Mouse (Mus musculus) intestine, embryonic 16.5 days (tissue): ENCODE results near the gene Atf7. TPM values are rescaled to one million over a fixed set of nuclear protein-coding genes. Genes with fewer than 3 reads are reported as not detected.
"Not testable (repeated sequence)": the region's sequence is repeated elsewhere in the genome, so short reads cannot be mapped to it uniquely, and the experiment has no call there.

ENCODE experiments used
- ATAC-seq: fragments of 200-750 bp; cut with Nextera tagmentation; 2 replicates; pipeline ENCODE4 v1.8.0; 2017; ENCODE audit warnings: moderate TSS enrichment, moderate library complexity
- H3K27ac ChIP-seq: fragments of 300-500 bp; sonication (generic); 2 replicates; pipeline ENCODE4 v1.5.1; 2014; ENCODE audit warnings: mild to moderate bottlenecking, low read length
- H3K27me3 ChIP-seq: fragments of 300-500 bp; sonication (generic); replicated peaks from 2 replicates; pipeline ENCODE4 v1.6.1; 2014; ENCODE audit warnings: low read length, control low read depth, mixed read lengths; ENCODE audit not compliant: control insufficient read depth, insufficient read depth
- H3K36me3 ChIP-seq: fragments of 300-500 bp; sonication (generic); 2 replicates; pipeline ENCODE4 v1.6.1; 2014; ENCODE audit warnings: low read length, control low read depth; ENCODE audit not compliant: control insufficient read depth, insufficient read depth
- H3K4me1 ChIP-seq: fragments of 300-500 bp; sonication (generic); 2 replicates; pipeline ENCODE4 v1.6.1; 2014; ENCODE audit warnings: low read length, control low read depth, mixed read lengths; ENCODE audit not compliant: control insufficient read depth, insufficient read depth
- H3K4me2 ChIP-seq: fragments of 300-500 bp; sonication (generic); 2 replicates; pipeline ENCODE4 v1.6.1; 2014; ENCODE audit warnings: low read depth, low read length, control low read depth
- H3K4me3 ChIP-seq: fragments of 300-500 bp; sonication (generic); 2 replicates; pipeline ENCODE4 v1.5.1; 2014; ENCODE audit warnings: mild to moderate bottlenecking, low read length
- H3K9ac ChIP-seq: fragments of 300-500 bp; sonication (generic); 2 replicates; pipeline ENCODE4 v1.6.1; 2014; ENCODE audit warnings: low read depth, low read length
- H3K9me3 ChIP-seq: fragments of 300-500 bp; sonication (generic); 2 replicates; pipeline ENCODE4 v1.6.1; 2016; ENCODE audit warnings: low read length, control low read depth; ENCODE audit not compliant: control insufficient read depth
- WGBS: fragments of 180-500 bp; shearing (Covaris S2); extraction: QIAGEN DNeasy Blood & Tissue Kit; methylation state at CpG from one replicate; pipeline ENCODE4 v1.1.7; 2014; 5-methylcytosine and 5-hydroxymethylcytosine counted together
- polyA plus RNA-seq: library from polyadenylated mRNA; unstranded; fragments of >200 nt; fragmentation: Nextera tagmentation; extraction: Ambion mirVana; gene quantifications from 2 replicates; pipeline ENCODE4 v1.2.1, GENCODE M21; 2015

Gene Atf7
- polyA plus RNA-seq, 1 experiment from 2014 or later, result 21.9 TPM

DNA sequence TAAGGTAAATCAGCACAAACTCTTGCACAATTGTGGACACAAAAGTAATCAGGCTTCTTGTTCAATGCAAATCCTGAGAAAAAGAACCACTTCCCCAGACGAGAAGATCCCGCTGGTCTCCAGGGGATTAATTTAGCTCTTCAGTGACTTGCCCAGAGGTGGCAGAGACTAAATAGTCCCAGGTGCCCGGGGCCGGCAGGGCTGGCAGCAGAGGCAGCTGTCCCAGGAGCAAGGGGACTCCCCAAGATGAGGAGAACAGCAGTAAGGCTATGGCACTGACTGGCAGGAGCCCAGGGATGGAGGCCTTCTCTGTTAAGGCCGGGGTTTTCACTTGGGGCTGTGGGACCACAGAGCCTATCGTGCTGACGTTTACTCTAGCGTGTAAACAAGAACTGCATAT, 38.6 kb upstream of the Atf7 start:
- Histone ChIP-seq H3K4me1 (no peaks in the 10 kb centered on the region), H3K9me3 (no peaks in the 10 kb centered on the region), H3K36me3 (peaks cover 17% of the 10 kb centered on the region), H3K4me2 (no peak overlapping the region), H3K27me3 (no peaks in the 10 kb centered on the region), H3K4me3 (no peak overlapping the region), H3K27ac (no peak overlapping the region), H3K9ac (no peak overlapping the region)
- ATAC-seq, result no peak
- WGBS, result 88% methylated on average over 8 of the region's 8 CpGs

DNA sequence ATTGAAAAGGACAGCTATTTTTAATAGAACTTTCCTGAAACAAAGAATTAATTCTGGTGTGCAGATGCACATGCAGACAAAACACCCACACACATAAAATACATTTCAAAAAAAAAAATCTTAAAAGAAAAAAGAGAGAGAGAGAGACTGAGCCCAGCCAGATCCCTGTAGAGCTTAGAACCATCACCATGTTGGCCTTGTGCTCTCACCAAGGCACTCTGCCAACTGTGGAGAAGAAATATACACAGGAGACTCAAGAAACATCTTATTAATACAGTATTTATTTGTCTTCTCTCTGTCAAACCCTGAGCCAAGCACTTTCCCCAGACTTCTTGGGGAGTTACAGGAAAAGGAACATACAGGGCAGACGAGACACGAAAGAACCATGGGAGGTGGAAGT, 37.3 kb upstream of the Atf7 start:
- H3K9me3 ChIP-seq, H3K4me3 ChIP-seq, H3K9ac ChIP-seq, ATAC-seq, H3K27me3 ChIP-seq, H3K4me2 ChIP-seq, H3K4me1 ChIP-seq, H3K27ac ChIP-seq: not testable (repeated sequence)
- no CpG with 5 or more reads among the region's 2 CpGs for WGBS
- peaks cover 13% of the 10 kb centered on the region for H3K36me3 ChIP-seq

DNA sequence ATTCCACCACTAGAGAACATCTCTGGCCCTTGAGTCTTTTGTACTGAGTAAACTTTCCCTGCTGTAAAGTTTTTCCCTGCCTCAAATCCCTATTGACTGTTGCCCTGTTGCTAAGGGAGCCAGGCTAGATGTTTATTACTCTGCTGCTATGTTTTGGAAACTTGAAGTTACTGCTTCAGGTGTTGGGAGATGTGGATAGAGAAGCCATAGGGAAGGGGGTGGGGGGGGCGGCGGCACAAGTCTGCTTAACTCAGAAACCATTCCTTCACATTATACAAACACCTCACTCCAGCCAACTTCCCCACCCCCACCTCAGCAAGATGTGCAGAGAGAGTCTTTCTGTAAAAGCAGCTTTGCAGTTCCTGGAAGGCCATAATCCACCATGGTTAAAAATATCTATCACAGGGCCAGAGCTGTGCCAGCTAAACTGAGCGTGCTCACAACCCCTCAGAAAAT, 32.7 kb upstream of the Atf7 start:
- Histone ChIP-seq H3K27ac (peak overlapping the region; percentile 91), H3K9ac (0 out of 2 replicates have a peak overlapping the region, but pooled peaks have one; percentile 29), H3K4me2 (no peak overlapping the region), H3K9me3 (no peaks in the 10 kb centered on the region), H3K36me3 (0 out of 2 replicates have a peak, but pooled peaks cover 3% of the 10 kb centered on the region), H3K4me3 (no peak overlapping the region), H3K4me1 (peaks cover 20% of the 10 kb centered on the region), H3K27me3 (no peaks in the 10 kb centered on the region)
- WGBS, result 34% methylated on average over 3 of the region's 3 CpGs
- ATAC-seq, result peak; percentile 50

DNA sequence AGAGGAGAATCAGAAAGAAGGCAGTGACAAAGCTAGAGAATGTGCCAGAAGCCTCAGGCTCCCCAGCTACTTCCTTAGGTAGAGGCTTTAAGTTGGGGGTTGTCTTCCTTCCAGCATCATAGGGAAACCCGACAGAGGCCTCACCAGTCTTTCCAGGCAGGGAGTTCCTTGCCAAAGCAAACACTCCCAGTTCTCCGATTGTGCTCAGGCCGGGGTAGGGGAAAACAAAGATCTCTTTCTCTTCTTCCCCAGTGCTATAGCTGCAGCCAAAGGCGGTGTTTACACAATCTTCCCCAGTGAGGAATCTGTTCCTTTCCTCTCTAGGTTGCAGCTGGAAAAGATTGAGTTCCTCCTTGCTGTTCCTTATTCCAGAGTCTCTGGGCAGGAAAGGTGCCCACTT, 31.4 kb upstream of the Atf7 start:
- Histone ChIP-seq H3K4me1 (peaks cover 20% of the 10 kb centered on the region), H3K27ac (peak overlapping the region; percentile 91), H3K4me2 (no peak overlapping the region; the same call in 1 of the 2 replicates), H3K4me3 (no peak overlapping the region), H3K36me3 (0 out of 2 replicates have a peak, but pooled peaks cover 3% of the 10 kb centered on the region), H3K27me3 (no peaks in the 10 kb centered on the region), H3K9ac (peak overlapping the region; percentile 7; the same call in 1 of the 2 replicates), H3K9me3 (no peaks in the 10 kb centered on the region)
- ATAC-seq, result peak; percentile 89
- WGBS, result 5% methylated on average over 4 of the region's 4 CpGs

DNA sequence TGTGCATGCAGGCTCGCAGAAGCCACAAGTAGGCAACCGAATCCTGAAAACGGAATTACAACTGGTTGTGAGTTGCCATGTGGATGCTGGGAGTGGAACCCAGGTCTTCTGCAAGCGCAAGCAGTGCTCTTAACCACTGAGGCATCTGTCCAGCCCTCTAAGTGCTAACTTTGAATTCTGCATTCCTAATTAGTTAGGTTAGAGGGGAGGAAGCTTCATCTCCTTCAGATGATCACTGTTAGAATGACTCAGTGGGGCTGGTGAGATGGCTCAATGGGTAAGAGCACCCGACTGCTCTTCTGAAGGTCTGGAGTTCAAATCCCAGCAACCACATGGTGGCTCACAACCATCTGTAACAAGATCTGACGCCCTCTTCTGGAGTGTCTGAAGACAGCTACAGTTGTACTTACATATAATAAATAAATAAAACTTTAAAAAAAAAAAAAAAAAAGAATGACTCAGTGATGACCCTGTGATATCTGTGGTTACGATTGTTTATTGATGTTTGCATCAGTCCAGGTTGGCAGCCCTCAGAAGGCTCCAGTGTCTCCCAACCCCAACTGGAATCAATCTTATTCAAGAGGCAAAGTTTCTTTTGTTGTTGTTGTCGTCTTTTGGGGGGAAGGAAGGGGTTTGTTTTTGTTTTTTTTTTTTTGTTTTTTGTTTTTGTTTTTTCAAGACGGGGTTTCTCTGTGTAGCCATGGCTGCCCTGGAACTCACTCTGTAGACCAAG, 26.8 kb upstream of the Atf7 start:
- not testable (repeated sequence) for H3K4me2 ChIP-seq, ATAC-seq, H3K4me3 ChIP-seq, H3K27me3 ChIP-seq, H3K9me3 ChIP-seq, H3K36me3 ChIP-seq, H3K27ac ChIP-seq, H3K9ac ChIP-seq
- 86% methylated on average over 8 of the region's 9 CpGs for WGBS
- H3K4me1 ChIP-seq, result peaks cover 12% of the 10 kb centered on the region

DNA sequence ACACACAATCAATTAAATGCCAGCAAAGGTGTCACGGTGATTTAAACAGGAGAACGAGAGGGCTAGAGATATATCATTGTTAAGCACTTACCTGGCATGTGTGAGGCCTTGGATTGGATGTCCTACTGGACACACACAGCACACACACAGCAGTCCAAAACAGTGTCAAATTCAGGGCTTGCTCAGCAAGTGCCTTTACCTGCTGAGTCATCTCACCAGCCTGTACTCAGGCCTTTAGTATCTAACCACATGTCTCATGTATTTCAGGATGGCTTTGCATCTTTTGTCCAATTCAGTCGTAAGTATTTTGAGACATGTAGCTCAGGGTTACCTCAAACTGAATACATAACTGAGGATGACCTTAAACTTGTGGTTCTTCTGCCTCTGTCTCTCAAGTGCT, 25.8 kb upstream of the Atf7 start:
- H3K9ac ChIP-seq, result no peak overlapping the region
- no peaks in the 10 kb centered on the region for H3K36me3 ChIP-seq
- 73% methylated on average over 3 of the region's 3 CpGs for WGBS
- ATAC-seq, result no peak
- H3K4me1 ChIP-seq, result peaks cover 2% of the 10 kb centered on the region
- H3K4me2 ChIP-seq, result no peak overlapping the region
- H3K4me3 ChIP-seq, result no peak overlapping the region
- no peaks in the 10 kb centered on the region for H3K27me3 ChIP-seq
- no peaks in the 10 kb centered on the region for H3K9me3 ChIP-seq
- H3K27ac ChIP-seq, result no peak overlapping the region

DNA sequence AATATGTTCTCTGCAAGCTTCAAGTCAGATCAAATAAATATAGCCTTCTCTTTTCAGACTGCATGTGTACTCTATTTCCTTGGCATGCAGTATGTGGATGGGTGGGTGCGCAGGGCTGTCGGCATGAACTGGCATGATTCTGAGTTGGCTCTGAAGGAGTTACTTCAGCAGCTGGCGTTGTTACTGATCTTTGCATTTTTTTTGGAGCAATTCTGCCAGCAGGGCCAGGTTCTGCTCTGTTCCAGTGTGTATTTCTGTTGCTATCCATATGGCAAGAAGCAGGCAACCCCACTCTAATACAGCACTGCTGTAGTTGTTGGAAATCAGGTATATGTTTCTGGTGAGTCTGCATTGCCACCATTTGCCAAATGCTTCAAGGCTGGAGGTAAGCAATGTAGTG, 10.6 kb upstream of the Atf7 start:
- no peak overlapping the region for H3K27ac ChIP-seq
- no peak overlapping the region for H3K9ac ChIP-seq
- H3K4me2 ChIP-seq, result no peak overlapping the region
- WGBS, result 81% methylated on average over 3 of the region's 3 CpGs
- no peak overlapping the region for H3K4me3 ChIP-seq
- ATAC-seq, result no peak
- no peaks in the 10 kb centered on the region for H3K4me1 ChIP-seq
- H3K36me3 ChIP-seq, result no peaks in the 10 kb centered on the region
- no peaks in the 10 kb centered on the region for H3K27me3 ChIP-seq
- no peaks in the 10 kb centered on the region for H3K9me3 ChIP-seq

DNA sequence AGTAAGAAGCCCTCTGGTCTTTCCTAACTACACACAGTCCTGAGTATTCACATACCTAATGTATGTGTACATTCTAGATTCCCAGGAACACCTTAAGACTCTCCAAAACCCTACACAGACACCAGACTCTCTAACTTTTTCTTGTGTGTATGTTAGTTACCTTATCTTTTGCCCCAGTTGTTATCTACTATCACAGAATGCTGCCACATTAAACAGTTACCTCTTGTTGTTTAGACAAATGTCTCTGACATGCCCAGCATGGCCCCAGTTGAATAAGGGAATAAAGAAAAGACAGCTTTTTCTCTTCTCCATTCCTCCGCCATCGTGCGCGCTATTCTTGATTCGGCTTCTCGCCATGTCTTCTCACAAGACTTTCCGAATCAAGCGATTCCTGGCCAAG, 9.4 kb upstream of the Atf7 start:
- Histone ChIP-seq H3K36me3 (no peaks in the 10 kb centered on the region), H3K4me3 (no peak overlapping the region), H3K27ac (no peak overlapping the region), H3K27me3 (no peaks in the 10 kb centered on the region), H3K9ac (no peak overlapping the region), H3K4me1 (no peaks in the 10 kb centered on the region), H3K4me2 (no peak overlapping the region), H3K9me3 (peaks cover under 1% of the 10 kb centered on the region; the same call in 1 of the 2 replicates)
- ATAC-seq, result no peak
- 90% methylated on average over 8 of the region's 8 CpGs for WGBS

DNA sequence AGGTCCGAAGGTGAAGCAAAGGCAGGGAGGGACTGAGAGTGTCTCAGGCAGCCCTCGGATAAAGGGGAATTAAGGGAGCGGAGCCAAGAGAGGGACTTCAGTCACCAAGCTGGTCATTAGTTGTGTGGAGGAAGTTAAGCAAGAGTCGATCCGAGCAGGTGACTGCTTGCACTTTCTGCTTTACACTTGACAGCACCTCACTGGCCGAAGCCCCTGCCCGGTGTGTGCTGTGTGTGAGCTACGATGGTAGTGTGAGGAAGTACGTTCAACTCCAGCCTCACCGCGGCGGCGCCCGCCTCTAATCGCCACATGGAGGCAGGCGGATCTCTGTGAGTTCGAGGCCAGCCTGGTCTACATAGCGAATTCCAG, 407 bp upstream of the Atf7 start:
- no peak for ATAC-seq
- peak overlapping the region; percentile 84 for H3K4me2 ChIP-seq
- WGBS, result 1% methylated on average over 18 of the region's 18 CpGs
- H3K27ac ChIP-seq, result peak overlapping the region; percentile 100
- peak overlapping the region; percentile 87 for H3K9ac ChIP-seq
- peaks cover 26% of the 10 kb centered on the region for H3K4me1 ChIP-seq
- H3K4me3 ChIP-seq, result peak overlapping the region; percentile 70
- H3K27me3 ChIP-seq, result no peaks in the 10 kb centered on the region
- no peaks in the 10 kb centered on the region for H3K36me3 ChIP-seq
- H3K9me3 ChIP-seq, result peaks cover 4% of the 10 kb centered on the region; the same call in 1 of the 2 replicates
